Mouse (Mus musculus): ENCODE measurements around the gene Dusp28.

DNA sequence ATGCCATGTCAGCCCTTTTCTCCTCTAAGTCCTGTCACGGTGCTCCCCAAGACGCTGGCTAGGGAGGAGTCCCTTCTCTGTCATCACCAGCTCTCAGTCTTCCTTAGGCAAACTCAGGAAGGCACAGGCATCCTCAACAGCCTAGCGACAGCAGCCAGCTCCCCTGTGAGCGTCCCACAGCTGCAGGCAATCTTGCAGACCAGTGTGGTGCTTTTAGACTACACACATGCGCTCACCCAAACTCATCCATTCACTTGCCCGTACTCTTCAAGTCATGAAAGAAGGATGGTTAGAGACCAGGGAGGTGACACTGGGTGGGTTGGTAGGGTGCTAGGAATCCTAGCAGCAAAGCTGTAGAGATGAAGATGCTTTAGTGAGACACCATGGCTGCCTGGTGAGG, 45.3 kb upstream of the Dusp28 start:
- TF ChIP-seq POLR2A (IDR thresholded peaks at IDR 0.05; ENCODE audit: borderline replicate concordance, insufficient read depth, low read length) (no peak), CTCF (IDR thresholded peaks at IDR 0.05; ENCODE audit: borderline replicate concordance, insufficient read depth, low read depth, low read length) (no peak)
